Mouse (Mus musculus) limb, embryonic 14.5 days (tissue): ENCODE data around the gene Zyg11b. TPM values are rescaled to one million over a fixed set of nuclear protein-coding genes. Genes with fewer than 3 reads are reported as not detected.

Source experiments
- ATAC-seq: fragments of 200-750 bp; cut with Nextera tagmentation; 2 replicates; pipeline ENCODE4 v1.8.0; 2017; ENCODE audit warnings: low read depth, moderate number of reproducible peaks, moderate TSS enrichment; ENCODE audit not compliant: low FRiP score
- DNase-seq: peaks from one replicate; pipeline ENCODE4 v3.0.0-alpha.2; 2015; ENCODE audit warnings: low spot score
- H3K27ac ChIP-seq: fragments of 300-500 bp; sonication (generic); replicated peaks from 2 replicates; pipeline ENCODE4 v1.5.1; 2014; ENCODE audit warnings: low read depth, mild to moderate bottlenecking, low read length, moderate library complexity, mixed read lengths
- H3K27me3 ChIP-seq: fragments of 300-500 bp; sonication (generic); 2 replicates; pipeline ENCODE4 v1.6.1; 2014; ENCODE audit warnings: low read length, mixed read lengths; ENCODE audit not compliant: control insufficient read depth, insufficient read depth
- H3K36me3 ChIP-seq: fragments of 300-500 bp; sonication (generic); 2 replicates; pipeline ENCODE4 v1.6.1; 2014; ENCODE audit warnings: mild to moderate bottlenecking, low read length, moderate library complexity, mixed read lengths; ENCODE audit not compliant: control insufficient read depth, insufficient read depth
- H3K4me1 ChIP-seq: fragments of 300-500 bp; sonication (generic); 2 replicates; pipeline ENCODE4 v1.6.1; 2014; ENCODE audit warnings: antibody characterized with exemption, low read length, mixed read lengths; ENCODE audit not compliant: control insufficient read depth, insufficient read depth
- H3K4me2 ChIP-seq: fragments of 300-500 bp; sonication (generic); replicated peaks from 2 replicates; pipeline ENCODE4 v1.6.1; 2014; ENCODE audit warnings: low read depth, mild to moderate bottlenecking, low read length, moderate library complexity; ENCODE audit not compliant: severe bottlenecking
- H3K4me3 ChIP-seq: fragments of 300-500 bp; sonication (generic); replicated peaks from 2 replicates; pipeline ENCODE4 v1.5.1; 2014; ENCODE audit warnings: low read length
- H3K9ac ChIP-seq: fragments of 300-500 bp; sonication (generic); 2 replicates; pipeline ENCODE4 v1.6.1; 2014; ENCODE audit warnings: mild to moderate bottlenecking, low read depth, low read length, moderate library complexity; ENCODE audit not compliant: severe bottlenecking
- H3K9me3 ChIP-seq: fragments of 300-500 bp; sonication (generic); 2 replicates; pipeline ENCODE4 v1.6.1; 2016; ENCODE audit warnings: low read length; ENCODE audit not compliant: control insufficient read depth
- POLR2A ChIP-seq: fragments of 200-500 bp; IDR thresholded peaks from 2 replicates; pipeline ENCODE4 v1.8.0; 2012; ENCODE audit warnings: inconsistent platforms, mild to moderate bottlenecking, moderate library complexity, borderline replicate concordance; ENCODE audit not compliant: insufficient read depth, insufficient read length; ENCODE audit errors: extremely low read depth
- WGBS: fragments of 180-500 bp; shearing (Covaris S2); extraction: QIAGEN DNeasy Blood & Tissue Kit; methylation state at CpG from one replicate; pipeline ENCODE4 v1.1.7; 2014; 5-methylcytosine and 5-hydroxymethylcytosine counted together
- polyA plus RNA-seq, 2 experiments: library from polyadenylated mRNA; depleted of rRNA in 1 of 2; stranded (reverse) in 1 of 2; unstranded in 1 of 2; fragments of >200 nt; fragmentation: Nextera tagmentation in 1 of 2; extraction: Ambion mirVana in 1 of 2; gene quantifications; 2 replicates each; pipeline versions ENCODE4 v1.2.1 to v1.2.3; 2012 to 2014

Gene Zyg11b
- polyA plus RNA-seq, 2 experiments: 14.7 to 14.9 TPM

GRCm38 (mm10) chr4:108327730-108328484 lies 27.0 kb upstream of the Zyg11b start, which contains the start of gene Coa7:
Gene Coa7 (plus strand): TSS chr4:108328140.
- DNase-seq: peak; percentile 99
- Histone ChIP-seq H3K36me3 (0 out of 2 replicates have a peak, but pooled peaks cover 10% of the 10 kb centered on the region), H3K4me3 (peak within 1 kb of the TSS; percentile 72), H3K9me3 (no peaks in the 10 kb centered on the region), H3K9ac (peak within 1 kb of the TSS; percentile 57), H3K4me2 (peak within 1 kb of the TSS; percentile 49), H3K27ac (peak within 1 kb of the TSS; percentile 84), H3K27me3 (no peaks in the 10 kb centered on the region), H3K4me1 (peaks cover 7% of the 10 kb centered on the region; the same call in 1 of the 2 replicates)
- TF ChIP-seq POLR2A: peak; percentile 30; the same call in 1 of the 2 replicates
- under 1% methylated on average over 45 of the region's 45 CpGs for WGBS
- peak; percentile 96 for ATAC-seq

DNA sequence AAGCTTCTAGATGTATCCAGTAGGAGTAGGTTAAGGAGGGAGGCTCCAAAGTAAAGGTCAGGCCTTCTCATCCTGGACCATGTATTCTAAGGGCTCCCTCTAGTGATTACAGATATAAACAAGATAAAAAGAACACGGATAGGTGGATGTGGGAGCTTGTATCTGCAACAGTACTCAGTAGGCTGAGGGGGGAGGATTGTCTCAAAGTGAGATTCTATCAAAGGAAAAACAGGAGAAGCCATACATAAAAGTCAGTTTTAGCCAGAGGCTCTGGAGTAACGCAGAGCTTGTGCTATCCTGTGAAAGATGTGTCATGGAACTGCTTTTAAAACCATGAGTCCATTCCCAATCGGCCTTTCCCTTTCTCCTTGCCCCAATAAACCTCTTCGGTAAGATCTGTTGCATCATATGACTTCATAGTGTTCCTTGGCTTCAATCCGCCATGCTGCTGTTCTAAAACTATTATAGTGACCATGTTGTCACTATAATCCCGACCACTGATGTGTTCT lies 26.2 kb upstream of the Zyg11b start:
- no peaks in the 10 kb centered on the region for H3K9me3 ChIP-seq
- WGBS: 37% methylated on average over 6 of the region's 6 CpGs
- ATAC-seq: peak; percentile 14; the same call in 1 of the 2 replicates
- peak overlapping the region; percentile 72 for H3K4me3 ChIP-seq
- H3K27me3 ChIP-seq: no peaks in the 10 kb centered on the region
- H3K9ac ChIP-seq: peak overlapping the region; percentile 57
- DNase-seq: peak; percentile 70
- H3K4me1 ChIP-seq: peaks cover 7% of the 10 kb centered on the region; the same call in 1 of the 2 replicates
- H3K36me3 ChIP-seq: 0 out of 2 replicates have a peak, but pooled peaks cover 7% of the 10 kb centered on the region
- H3K27ac ChIP-seq: peak overlapping the region; percentile 84
- no peak for TF ChIP-seq POLR2A
- H3K4me2 ChIP-seq: peak overlapping the region; percentile 47

DNA sequence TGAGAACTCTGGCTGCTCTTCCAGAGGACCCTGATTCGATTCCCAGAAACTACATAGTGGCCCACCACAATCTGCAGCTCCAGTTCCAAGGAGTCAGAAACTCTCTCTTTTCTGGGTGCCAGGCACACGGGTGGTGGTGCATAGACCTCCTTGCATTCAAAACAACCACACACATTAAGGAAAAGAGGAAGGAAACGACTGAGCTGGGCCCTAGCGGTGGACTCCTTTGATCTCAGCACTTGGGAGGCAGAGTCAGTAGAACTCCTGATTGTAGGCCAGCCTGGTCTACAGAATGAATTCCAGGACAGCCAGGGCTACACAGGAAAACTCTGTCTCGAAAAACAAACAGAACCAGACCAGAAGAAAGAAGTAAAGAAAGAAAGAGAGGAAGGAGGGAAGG lies 22.7 kb upstream of the Zyg11b start:
- H3K4me3 ChIP-seq: no peak overlapping the region
- no peaks in the 10 kb centered on the region for H3K9me3 ChIP-seq
- 68% methylated on average over 5 of the region's 5 CpGs for WGBS
- no peak overlapping the region for H3K4me2 ChIP-seq
- no peak overlapping the region for H3K9ac ChIP-seq
- H3K36me3 ChIP-seq: no peaks in the 10 kb centered on the region
- TF ChIP-seq POLR2A: no peak
- DNase-seq (no peak), ATAC-seq (no peak)
- no peaks in the 10 kb centered on the region for H3K27me3 ChIP-seq
- H3K4me1 ChIP-seq: peaks cover 6% of the 10 kb centered on the region; the same call in 1 of the 2 replicates
- no peak overlapping the region for H3K27ac ChIP-seq

- Histone ChIP-seq H3K4me1 (no peaks in the 10 kb centered on the region), H3K4me3 (no peak overlapping the region), H3K4me2 (no peak overlapping the region), H3K9me3 (no peaks in the 10 kb centered on the region), H3K36me3 (no peaks in the 10 kb centered on the region), H3K9ac (no peak overlapping the region), H3K27ac (no peak overlapping the region), H3K27me3 (no peaks in the 10 kb centered on the region)
- ATAC-seq: no peak
- DNase-seq: no peak
- TF ChIP-seq POLR2A: no peak
- WGBS: 76% methylated on average over 7 of the region's 7 CpGs
Observed at GRCm38 (mm10) chr4:108320627-108321380, 19.9 kb upstream of the Zyg11b start.

- H3K36me3 ChIP-seq: no peaks in the 10 kb centered on the region
- DNase-seq: no peak
- H3K27me3 ChIP-seq: no peaks in the 10 kb centered on the region
- H3K9ac ChIP-seq: no peak overlapping the region
- no peak overlapping the region for H3K27ac ChIP-seq
- H3K4me1 ChIP-seq: no peaks in the 10 kb centered on the region
- WGBS: 72% methylated on average over 6 of the region's 6 CpGs
- TF ChIP-seq POLR2A: no peak
- H3K4me3 ChIP-seq: no peak overlapping the region
- no peak for ATAC-seq
- no peaks in the 10 kb centered on the region for H3K9me3 ChIP-seq
- H3K4me2 ChIP-seq: no peak overlapping the region
Observed at GRCm38 (mm10) chr4:108319747-108320146, 18.9 kb upstream of the Zyg11b start.
